Mouse (Mus musculus): ENCODE data around the gene Sertad1. TPM values are rescaled to one million over a fixed set of nuclear protein-coding genes. Genes with fewer than 3 reads are reported as not detected.

The Sertad1 gene
- polyA plus RNA-seq, 1 experiment, result 44.9 TPM

DNA sequence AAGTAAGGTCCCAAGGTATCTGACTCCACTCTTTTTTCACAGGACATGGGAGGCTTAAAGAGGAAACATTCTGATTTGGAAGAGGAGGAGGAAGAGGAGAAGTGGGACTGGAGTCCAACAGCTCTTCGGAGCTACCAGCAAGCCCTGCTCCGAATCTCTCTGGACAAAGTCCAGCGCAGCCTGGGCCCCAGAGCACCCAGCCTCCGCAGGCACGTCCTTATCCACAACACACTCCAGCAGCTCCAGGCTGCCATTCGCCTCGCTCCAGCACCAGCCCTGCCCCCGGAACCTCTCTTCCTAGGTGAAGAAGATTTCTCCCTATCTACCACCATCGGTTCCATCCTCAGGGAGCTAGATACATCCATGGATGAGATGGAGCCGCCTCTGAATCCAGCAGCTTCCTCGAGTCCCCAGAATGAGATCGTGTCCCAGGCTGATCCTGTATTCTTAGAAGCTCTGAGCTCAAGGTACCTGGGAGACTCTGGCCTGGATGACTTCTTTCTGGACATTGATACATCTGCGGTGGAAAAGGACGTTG is 10.5 kb upstream of the Sertad1 start:
- Histone ChIP-seq H3K4me3 (ENCODE audit: control insufficient read depth, insufficient read depth, low read length) (no peak overlapping the region), H3K36me3 (ENCODE audit: control insufficient read depth, insufficient read depth, low read length) (peaks cover 9% of the 10 kb centered on the region; the same call in 1 of the 2 replicates), H3K27ac (ENCODE audit: control insufficient read depth, insufficient read depth, low read length) (no peak overlapping the region), H3K27me3 (ENCODE audit: control insufficient read depth, insufficient read depth, low read length) (no peaks in the 10 kb centered on the region), H3K4me1 (replicated peaks; ENCODE audit: control insufficient read depth, insufficient read depth, low read length) (no peaks in the 10 kb centered on the region)
- no peak for DNase-seq
- whole genome bisulfite sequencing, result 96% methylated on average over 14 of the region's 14 CpGs
- TF ChIP-seq CTCF (IDR thresholded peaks at IDR 0.05; ENCODE audit: borderline replicate concordance, control insufficient read depth, extremely low read depth, insufficient read depth, low read length, poor library complexity) (no peak), POLR2A (IDR thresholded peaks at IDR 0.05; ENCODE audit: control insufficient read depth, extremely low read depth, insufficient read depth, low read length, poor library complexity) (no peak)

DNA sequence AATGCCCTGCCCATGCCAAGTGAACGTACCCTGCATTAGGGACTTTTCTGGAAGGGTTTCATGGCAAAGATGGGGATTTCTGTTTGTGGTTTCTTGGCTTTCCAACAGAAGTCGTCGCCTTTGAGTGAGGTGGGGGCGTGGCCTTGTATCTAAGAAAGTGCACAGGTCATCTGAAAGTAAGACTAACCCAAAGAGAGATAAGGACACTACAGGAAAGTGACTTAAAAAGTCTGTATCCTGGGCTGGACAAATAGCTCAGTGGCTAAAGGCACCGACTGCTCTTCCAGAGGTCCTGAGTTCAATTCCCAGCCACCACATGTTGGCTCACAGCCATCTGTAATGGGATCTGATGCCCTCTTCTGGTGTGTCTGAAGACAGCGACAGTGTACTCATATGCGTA is 8.1 kb upstream of the Sertad1 start:
- Histone ChIP-seq H3K27ac (ENCODE audit: control insufficient read depth, insufficient read depth, low read length) (no peak overlapping the region), H3K36me3 (ENCODE audit: control insufficient read depth, insufficient read depth, low read length) (peaks cover 9% of the 10 kb centered on the region; the same call in 1 of the 2 replicates), H3K4me1 (replicated peaks; ENCODE audit: control insufficient read depth, insufficient read depth, low read length) (peaks cover 2% of the 10 kb centered on the region; the same call in 1 of the 2 replicates), H3K27me3 (ENCODE audit: control insufficient read depth, insufficient read depth, low read length) (no peaks in the 10 kb centered on the region), H3K4me3 (ENCODE audit: control insufficient read depth, insufficient read depth, low read length) (no peak overlapping the region)
- WGBS, result 74% methylated on average over 7 of the region's 7 CpGs
- DNase-seq, result no peak
- TF ChIP-seq POLR2A (IDR thresholded peaks at IDR 0.05; ENCODE audit: control insufficient read depth, extremely low read depth, insufficient read depth, low read length, poor library complexity), result no peak
- no peak for TF ChIP-seq CTCF (IDR thresholded peaks at IDR 0.05; ENCODE audit: borderline replicate concordance, control insufficient read depth, extremely low read depth, insufficient read depth, low read length, poor library complexity)

DNA sequence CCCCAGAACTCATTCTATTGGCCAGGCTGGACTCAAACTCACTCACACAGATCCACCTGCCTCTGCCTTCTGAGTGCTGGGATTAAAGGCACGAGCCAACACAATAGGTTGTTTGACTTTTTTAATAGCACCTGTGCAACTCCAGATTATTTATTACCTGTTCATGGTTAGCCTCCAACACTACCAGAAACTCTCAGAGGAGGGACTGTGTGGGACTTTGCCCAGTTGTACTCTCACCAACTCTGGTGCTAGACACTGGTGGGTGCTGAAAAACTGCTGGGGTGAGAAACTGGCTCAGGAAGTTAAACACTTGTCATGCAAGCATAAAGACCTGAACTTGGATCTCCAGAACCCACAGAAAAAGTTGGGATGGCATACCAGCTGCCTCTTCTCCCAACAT is 7.0 kb upstream of the Sertad1 start:
- TF ChIP-seq POLR2A (IDR thresholded peaks at IDR 0.05; ENCODE audit: control insufficient read depth, extremely low read depth, insufficient read depth, low read length, poor library complexity) (no peak), CTCF (IDR thresholded peaks at IDR 0.05; ENCODE audit: borderline replicate concordance, control insufficient read depth, extremely low read depth, insufficient read depth, low read length, poor library complexity) (no peak)
- Histone ChIP-seq H3K27ac (ENCODE audit: control insufficient read depth, insufficient read depth, low read length) (no peak overlapping the region), H3K4me1 (replicated peaks; ENCODE audit: control insufficient read depth, insufficient read depth, low read length) (peaks cover 2% of the 10 kb centered on the region; the same call in 1 of the 2 replicates), H3K36me3 (ENCODE audit: control insufficient read depth, insufficient read depth, low read length) (peaks cover 9% of the 10 kb centered on the region; the same call in 1 of the 2 replicates), H3K27me3 (ENCODE audit: control insufficient read depth, insufficient read depth, low read length) (no peaks in the 10 kb centered on the region), H3K4me3 (ENCODE audit: control insufficient read depth, insufficient read depth, low read length) (no peak overlapping the region)
- no peak for DNase-seq
- 90% methylated on average over 1 of the region's 1 CpGs for WGBS

DNA sequence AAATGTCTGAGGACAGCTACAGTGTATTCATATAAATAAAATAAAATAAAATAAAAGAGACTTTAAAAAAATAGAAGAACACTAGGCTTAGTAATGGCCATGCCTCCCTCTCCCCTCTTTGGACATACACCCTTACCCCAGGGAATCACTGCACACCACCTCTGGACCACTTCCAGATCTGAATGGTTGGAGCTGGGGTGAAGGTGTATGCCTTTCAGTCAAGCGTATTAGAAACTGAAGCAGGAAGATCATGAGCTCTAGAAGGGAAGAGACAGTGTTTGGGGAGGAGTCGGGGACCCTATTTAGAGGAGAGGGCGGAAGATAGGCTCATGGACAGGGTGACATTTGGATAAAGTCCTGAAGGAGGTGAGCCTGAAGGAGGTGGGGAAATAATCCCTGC is 6.2 kb upstream of the Sertad1 start:
- 84% methylated on average over 3 of the region's 3 CpGs for WGBS
- Histone ChIP-seq H3K4me3 (ENCODE audit: control insufficient read depth, insufficient read depth, low read length) (no peak overlapping the region), H3K36me3 (ENCODE audit: control insufficient read depth, insufficient read depth, low read length) (peaks cover 9% of the 10 kb centered on the region; the same call in 1 of the 2 replicates), H3K27me3 (ENCODE audit: control insufficient read depth, insufficient read depth, low read length) (no peaks in the 10 kb centered on the region), H3K27ac (ENCODE audit: control insufficient read depth, insufficient read depth, low read length) (no peak overlapping the region; the same call in 1 of the 2 replicates), H3K4me1 (replicated peaks; ENCODE audit: control insufficient read depth, insufficient read depth, low read length) (peaks cover 2% of the 10 kb centered on the region; the same call in 1 of the 2 replicates)
- TF ChIP-seq POLR2A (IDR thresholded peaks at IDR 0.05; ENCODE audit: control insufficient read depth, extremely low read depth, insufficient read depth, low read length, poor library complexity) (no peak), CTCF (IDR thresholded peaks at IDR 0.05; ENCODE audit: borderline replicate concordance, control insufficient read depth, extremely low read depth, insufficient read depth, low read length, poor library complexity) (no peak)
- DNase-seq, result no peak

DNA sequence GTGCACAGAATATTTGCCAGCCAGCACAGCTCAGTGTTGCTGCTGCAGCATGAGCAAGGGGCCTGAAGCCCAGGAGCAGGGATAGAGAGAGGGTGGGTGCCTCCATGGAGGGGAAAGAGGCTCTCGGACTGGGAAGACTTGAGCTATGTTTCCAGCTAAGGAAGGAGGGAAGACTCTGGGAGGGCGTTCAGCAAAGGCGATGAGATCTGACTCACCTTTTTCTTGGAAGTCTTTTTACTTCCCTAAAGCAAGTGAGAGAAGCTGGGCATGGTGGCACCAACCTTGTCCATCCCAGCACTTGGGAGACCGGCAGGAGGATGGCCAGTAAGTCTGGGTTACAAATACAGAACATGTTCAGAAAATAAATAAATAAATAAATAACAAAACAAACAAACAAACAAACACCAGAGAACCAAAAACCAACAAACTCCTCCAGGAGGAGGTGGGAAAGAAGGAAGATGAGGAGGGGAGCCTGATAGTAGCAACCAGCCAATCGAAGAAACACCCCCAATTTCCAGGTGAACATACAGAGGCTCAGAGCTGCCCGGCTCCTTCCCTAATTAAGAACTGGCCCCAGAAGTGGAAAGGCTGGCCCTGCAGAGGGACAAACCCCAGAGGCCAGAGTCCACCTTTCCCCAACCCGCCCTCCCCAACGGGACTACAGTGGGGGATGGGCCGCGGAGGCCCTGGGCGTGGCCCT is 5.6 kb upstream of the Sertad1 start:
- 29% methylated on average over 11 of the region's 11 CpGs for WGBS
- Histone ChIP-seq H3K4me1 (replicated peaks; ENCODE audit: control insufficient read depth, insufficient read depth, low read length) (peaks cover 2% of the 10 kb centered on the region; the same call in 1 of the 2 replicates), H3K36me3 (ENCODE audit: control insufficient read depth, insufficient read depth, low read length) (peaks cover 9% of the 10 kb centered on the region; the same call in 1 of the 2 replicates), H3K27me3 (ENCODE audit: control insufficient read depth, insufficient read depth, low read length) (no peaks in the 10 kb centered on the region), H3K27ac (ENCODE audit: control insufficient read depth, insufficient read depth, low read length) (no peak overlapping the region; the same call in 1 of the 2 replicates), H3K4me3 (ENCODE audit: control insufficient read depth, insufficient read depth, low read length) (peak overlapping the region; percentile 22)
- no peak for TF ChIP-seq CTCF (IDR thresholded peaks at IDR 0.05; ENCODE audit: borderline replicate concordance, control insufficient read depth, extremely low read depth, insufficient read depth, low read length, poor library complexity)
- TF ChIP-seq POLR2A (IDR thresholded peaks at IDR 0.05; ENCODE audit: control insufficient read depth, extremely low read depth, insufficient read depth, low read length, poor library complexity), result no peak
- DNase-seq, result no peak

DNA sequence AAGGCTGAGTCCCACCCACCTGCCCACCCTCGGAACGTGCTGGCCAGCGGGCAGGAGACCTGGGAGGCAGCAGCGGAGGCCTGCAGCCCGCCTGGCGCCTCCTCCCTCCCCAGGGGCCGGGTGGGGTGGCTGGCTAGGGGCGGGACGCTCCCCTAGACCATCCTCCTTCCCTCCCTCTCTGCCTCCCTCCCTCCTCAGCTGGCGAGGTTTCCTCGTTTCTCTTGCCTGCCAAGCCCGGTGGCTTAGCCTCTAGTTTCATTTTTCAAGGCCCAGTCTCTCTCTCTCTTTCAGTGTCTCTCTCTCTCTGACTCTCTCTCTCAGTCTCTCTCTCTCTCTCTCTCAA is 5.1 kb upstream of the Sertad1 start:
- H3K27ac ChIP-seq (ENCODE audit: control insufficient read depth, insufficient read depth, low read length), result peak overlapping the region; percentile 68
- peak; percentile 71 for DNase-seq

More for the DNA sequence above, 5.1 kb upstream of the Sertad1 start:
- TF ChIP-seq CTCF (IDR thresholded peaks at IDR 0.05; ENCODE audit: borderline replicate concordance, control insufficient read depth, extremely low read depth, insufficient read depth, low read length, poor library complexity) (no peak), POLR2A (IDR thresholded peaks at IDR 0.05; ENCODE audit: control insufficient read depth, extremely low read depth, insufficient read depth, low read length, poor library complexity) (no peak)
- H3K27me3 ChIP-seq (ENCODE audit: control insufficient read depth, insufficient read depth, low read length), result no peaks in the 10 kb centered on the region
- H3K4me3 ChIP-seq (ENCODE audit: control insufficient read depth, insufficient read depth, low read length), result peak overlapping the region; percentile 22
- peaks cover 4% of the 10 kb centered on the region; the same call in 1 of the 2 replicates for H3K36me3 ChIP-seq (ENCODE audit: control insufficient read depth, insufficient read depth, low read length)
- WGBS, result under 1% methylated on average over 11 of the region's 12 CpGs
- H3K4me1 ChIP-seq (replicated peaks; ENCODE audit: control insufficient read depth, insufficient read depth, low read length), result peaks cover 2% of the 10 kb centered on the region; the same call in 1 of the 2 replicates

Data from thymus, adult 2 months (tissue).